Mouse (Mus musculus) midbrain, embryonic 11.5 days (tissue): ENCODE measurements around the gene Klf4. TPM values are rescaled to one million over a fixed set of nuclear protein-coding genes. Genes with fewer than 3 reads are reported as not detected.

ENCODE experiments used
- ATAC-seq: fragments of 200-750 bp; cut with Nextera tagmentation; 2 replicates; pipeline ENCODE4 v1.8.0; 2017; ENCODE audit warnings: moderate TSS enrichment, moderate library complexity; ENCODE audit not compliant: low FRiP score
- DNase-seq: peaks from one replicate; pipeline ENCODE4 v3.0.0; 2015; ENCODE audit warnings: low spot score; ENCODE audit errors: missing footprints
- H3K27ac ChIP-seq: fragments of 300-500 bp; sonication (generic); 2 replicates; pipeline ENCODE4 v1.5.1; 2014; ENCODE audit warnings: low read depth, low read length
- H3K27me3 ChIP-seq: fragments of 300-500 bp; sonication (generic); 2 replicates; pipeline ENCODE4 v1.6.1; 2014; ENCODE audit warnings: mild to moderate bottlenecking, low read length, moderate library complexity, mixed read lengths; ENCODE audit not compliant: control insufficient read depth, insufficient read depth
- H3K36me3 ChIP-seq: fragments of 300-500 bp; sonication (generic); 2 replicates; pipeline ENCODE4 v1.6.1; 2014; ENCODE audit warnings: mild to moderate bottlenecking, low read length, moderate library complexity, mixed read lengths; ENCODE audit not compliant: control insufficient read depth, insufficient read depth
- H3K4me1 ChIP-seq: fragments of 300-500 bp; sonication (generic); 2 replicates; pipeline ENCODE4 v1.6.1; 2014; ENCODE audit warnings: low read length; ENCODE audit not compliant: control insufficient read depth, insufficient read depth
- H3K4me2 ChIP-seq: fragments of 300-500 bp; sonication (generic); 2 replicates; pipeline ENCODE4 v1.6.1; 2014; ENCODE audit warnings: mild to moderate bottlenecking, moderate library complexity
- H3K4me3 ChIP-seq: fragments of 300-500 bp; sonication (generic); 2 replicates; pipeline ENCODE4 v1.5.1; 2014; ENCODE audit warnings: low read depth, low read length
- H3K9ac ChIP-seq: fragments of 300-500 bp; sonication (generic); 2 replicates; pipeline ENCODE4 v1.6.1; 2014; ENCODE audit warnings: low read length
- H3K9me3 ChIP-seq: fragments of 300-500 bp; sonication (generic); 2 replicates; pipeline ENCODE4 v1.6.1; 2016; ENCODE audit warnings: low read length; ENCODE audit not compliant: control insufficient read depth
- WGBS: fragments of 180-500 bp; shearing (Covaris S2); extraction: QIAGEN DNeasy Blood & Tissue Kit; methylation state at CpG from one replicate; pipeline ENCODE4 v1.1.7; 2014; 5-methylcytosine and 5-hydroxymethylcytosine counted together
- polyA plus RNA-seq: library from polyadenylated mRNA; unstranded; fragments of >200 nt; fragmentation: Nextera tagmentation; extraction: Ambion mirVana; gene quantifications from 2 replicates; pipeline ENCODE4 v1.2.1, GENCODE M21; 2014

Klf4 gene
- polyA plus RNA-seq, 1 experiment from 2014 or later, result 1.7 TPM

- no peak for DNase-seq
- 75% methylated on average over 2 of the region's 2 CpGs for WGBS
Measured at GRCm38 (mm10) chr4:55511389-55511788, 20.9 kb downstream of the Klf4 start.

GRCm38 (mm10) chr4:55508712-55509111 is 23.6 kb downstream of the Klf4 start:
- no peak overlapping the region for H3K27ac ChIP-seq
- no peak overlapping the region for H3K9ac ChIP-seq
- H3K4me1 ChIP-seq, result no peaks in the 10 kb centered on the region
- no peak overlapping the region for H3K4me2 ChIP-seq
- H3K36me3 ChIP-seq, result no peaks in the 10 kb centered on the region
- H3K9me3 ChIP-seq, result no peaks in the 10 kb centered on the region
- H3K4me3 ChIP-seq, result no peak overlapping the region
- DNase-seq (no peak), ATAC-seq (no peak)
- H3K27me3 ChIP-seq, result no peaks in the 10 kb centered on the region
- WGBS, result 84% methylated on average over 7 of the region's 7 CpGs

More at GRCm38 (mm10) chr4:55511389-55511788, 20.9 kb downstream of the Klf4 start:
- Histone ChIP-seq H3K9ac (no peak overlapping the region), H3K4me2 (no peak overlapping the region), H3K9me3 (no peaks in the 10 kb centered on the region), H3K27ac (no peak overlapping the region), H3K36me3 (no peaks in the 10 kb centered on the region), H3K4me1 (peaks cover 3% of the 10 kb centered on the region; the same call in 1 of the 2 replicates), H3K27me3 (peaks cover 3% of the 10 kb centered on the region; the same call in 1 of the 2 replicates), H3K4me3 (no peak overlapping the region)
- no peak for ATAC-seq

DNA sequence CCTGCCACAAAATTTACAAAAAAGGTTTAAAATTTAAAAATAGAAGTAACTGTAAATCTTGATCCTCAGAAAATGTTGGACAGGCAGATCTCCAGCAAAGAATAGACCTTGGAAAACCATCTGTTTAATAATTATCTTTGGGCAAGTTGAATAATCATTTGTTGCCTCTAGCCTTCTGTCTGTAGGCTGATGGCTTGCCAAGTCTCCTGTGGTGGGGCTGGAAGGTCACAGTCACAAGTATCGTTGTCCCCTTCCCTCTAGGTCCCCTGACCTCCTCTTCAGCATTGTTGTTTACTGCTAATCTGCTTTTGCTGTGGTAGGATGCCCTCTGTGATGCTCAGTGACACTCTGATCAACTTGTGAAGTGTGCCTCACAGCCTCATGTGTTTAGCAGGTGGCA is 33.6 kb downstream of the Klf4 start:
- WGBS, result 67% methylated on average over 1 of the region's 1 CpGs
- no peaks in the 10 kb centered on the region for H3K4me1 ChIP-seq
- H3K27ac ChIP-seq, result no peak overlapping the region
- no peak for DNase-seq
- H3K9me3 ChIP-seq, result no peaks in the 10 kb centered on the region
- H3K4me3 ChIP-seq, result no peak overlapping the region
- H3K9ac ChIP-seq, result no peak overlapping the region
- H3K36me3 ChIP-seq, result no peaks in the 10 kb centered on the region
- no peak for ATAC-seq
- H3K4me2 ChIP-seq, result no peak overlapping the region
- H3K27me3 ChIP-seq, result no peaks in the 10 kb centered on the region

DNA sequence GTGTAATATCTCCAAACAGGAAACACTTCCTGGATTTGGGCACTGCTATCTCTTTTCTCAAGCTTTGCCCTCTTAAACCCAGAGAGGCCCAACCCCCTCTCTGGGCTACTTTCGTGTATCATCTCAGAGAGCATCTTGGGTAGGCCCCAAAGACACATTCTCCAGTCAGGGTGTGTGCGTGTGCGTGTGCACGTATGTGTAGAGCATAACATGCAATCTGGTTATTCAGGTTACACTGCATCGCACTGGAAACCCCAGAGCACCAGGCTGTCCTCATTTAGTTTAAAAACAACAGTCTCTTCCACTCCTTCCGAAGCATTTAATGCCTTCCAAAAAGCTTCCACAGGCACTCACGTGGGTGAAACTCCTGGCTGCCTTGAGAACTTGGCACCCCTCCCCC is 35.9 kb downstream of the Klf4 start:
- H3K27ac ChIP-seq, result no peak overlapping the region
- H3K4me3 ChIP-seq, result no peak overlapping the region
- no peak overlapping the region for H3K4me2 ChIP-seq
- DNase-seq (no peak), ATAC-seq (no peak)
- H3K9ac ChIP-seq, result no peak overlapping the region
- no peaks in the 10 kb centered on the region for H3K9me3 ChIP-seq
- no peaks in the 10 kb centered on the region for H3K36me3 ChIP-seq
- 83% methylated on average over 7 of the region's 7 CpGs for WGBS
- H3K4me1 ChIP-seq, result no peaks in the 10 kb centered on the region
- no peaks in the 10 kb centered on the region for H3K27me3 ChIP-seq

DNA sequence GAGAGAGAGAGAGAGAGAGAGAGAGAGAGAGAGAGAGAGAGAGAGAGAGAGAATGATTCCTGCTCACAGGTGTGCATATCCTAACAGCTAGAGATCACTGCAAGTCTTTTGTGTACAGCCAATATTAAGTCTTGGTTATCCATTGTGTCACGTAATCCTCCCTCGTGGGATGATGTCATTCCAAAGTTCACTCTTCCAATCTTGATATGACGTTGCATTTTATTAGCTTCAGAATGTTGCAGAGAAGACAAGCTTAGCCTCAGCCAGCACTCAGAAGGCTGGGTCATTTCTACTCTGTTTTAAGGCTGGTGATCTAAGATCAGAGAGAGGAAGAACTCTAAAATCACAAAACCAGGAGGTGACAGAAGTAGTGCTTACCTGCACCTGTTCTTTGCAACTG is 39.0 kb downstream of the Klf4 start:
- Histone ChIP-seq H3K36me3 (no peaks in the 10 kb centered on the region), H3K4me1 (no peaks in the 10 kb centered on the region), H3K27me3 (no peaks in the 10 kb centered on the region), H3K9ac (no peak overlapping the region), H3K4me3 (no peak overlapping the region), H3K9me3 (no peaks in the 10 kb centered on the region), H3K4me2 (no peak overlapping the region), H3K27ac (no peak overlapping the region)
- 84% methylated on average over 3 of the region's 3 CpGs for WGBS
- DNase-seq (no peak), ATAC-seq (no peak)

- no peak for DNase-seq
- H3K4me3 ChIP-seq, result no peak overlapping the region
- H3K4me1 ChIP-seq, result no peaks in the 10 kb centered on the region
- H3K27me3 ChIP-seq, result no peaks in the 10 kb centered on the region
- H3K27ac ChIP-seq, result no peak overlapping the region
- no peak overlapping the region for H3K4me2 ChIP-seq
- H3K9me3 ChIP-seq, result no peaks in the 10 kb centered on the region
- no peak for ATAC-seq
- H3K9ac ChIP-seq, result no peak overlapping the region
- no peaks in the 10 kb centered on the region for H3K36me3 ChIP-seq
- WGBS, result 71% methylated on average over 3 of the region's 3 CpGs
Measured at GRCm38 (mm10) chr4:55489328-55489727, 42.9 kb downstream of the Klf4 start.

- no peaks in the 10 kb centered on the region for H3K9me3 ChIP-seq
- 90% methylated on average over 6 of the region's 6 CpGs for WGBS
- H3K27me3 ChIP-seq, result no peaks in the 10 kb centered on the region
- DNase-seq (no peak), ATAC-seq (no peak)
- H3K36me3 ChIP-seq, result no peaks in the 10 kb centered on the region
- H3K27ac ChIP-seq, result no peak overlapping the region
- H3K9ac ChIP-seq, result no peak overlapping the region
- H3K4me3 ChIP-seq, result no peak overlapping the region
- H3K4me2 ChIP-seq, result no peak overlapping the region
- no peaks in the 10 kb centered on the region for H3K4me1 ChIP-seq
Measured at GRCm38 (mm10) chr4:55488604-55489003, 43.7 kb downstream of the Klf4 start.

DNA sequence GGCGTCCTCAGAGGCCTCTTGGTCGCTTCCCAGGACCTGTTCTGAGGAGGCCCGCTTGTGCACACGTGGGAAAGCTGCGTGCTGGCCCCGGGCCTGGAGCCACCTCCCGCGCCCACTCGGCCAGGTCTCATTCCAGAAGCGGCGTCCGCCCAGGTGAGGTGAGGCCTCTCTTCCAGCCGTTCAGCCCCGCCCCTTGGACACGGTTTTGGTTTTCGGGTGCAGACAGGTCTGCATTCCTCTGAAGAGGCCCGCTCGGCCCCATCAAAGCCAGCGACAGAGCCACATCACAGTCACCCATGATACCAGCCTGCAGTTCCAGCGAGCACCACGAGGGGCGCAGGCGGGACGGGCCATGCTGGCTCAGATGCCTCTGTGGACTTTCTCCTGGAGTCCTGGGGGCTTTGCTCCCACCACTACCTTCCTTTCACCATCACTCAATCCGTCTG is 51.9 kb downstream of the Klf4 start:
- Histone ChIP-seq H3K27ac (no peak overlapping the region), H3K36me3 (no peaks in the 10 kb centered on the region), H3K4me1 (peaks cover 3% of the 10 kb centered on the region; the same call in 1 of the 2 replicates), H3K4me2 (peak overlapping the region; percentile 46), H3K9me3 (no peaks in the 10 kb centered on the region), H3K27me3 (no peaks in the 10 kb centered on the region), H3K9ac (peak overlapping the region; percentile 52), H3K4me3 (peak overlapping the region; percentile 18; the same call in 1 of the 2 replicates)
- DNase-seq (peak; percentile 100), ATAC-seq (peak; percentile 64)
- WGBS, result 18% methylated on average over 25 of the region's 25 CpGs

DNA sequence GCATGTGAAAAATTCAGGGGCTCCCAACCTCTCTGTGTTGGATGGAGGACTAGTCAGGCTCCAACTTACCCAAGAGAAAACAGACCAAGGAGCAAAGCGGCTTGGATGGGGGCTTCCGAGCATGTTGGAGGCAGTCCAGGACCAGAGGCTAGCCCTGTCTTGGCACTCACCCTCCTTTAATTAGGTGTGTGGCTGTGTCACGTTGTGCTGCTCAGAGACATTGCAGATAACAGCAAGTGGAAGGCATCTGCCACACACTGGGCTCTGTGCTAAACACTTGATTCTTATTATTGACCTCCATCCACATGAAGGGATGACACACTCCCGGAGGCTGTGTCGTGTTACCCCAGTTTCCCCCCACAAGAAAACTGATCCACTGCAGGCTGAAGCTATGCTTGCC is 53.9 kb downstream of the Klf4 start:
- no peaks in the 10 kb centered on the region for H3K9me3 ChIP-seq
- H3K27me3 ChIP-seq, result no peaks in the 10 kb centered on the region
- no peak for ATAC-seq
- no peak overlapping the region for H3K27ac ChIP-seq
- no peak overlapping the region for H3K4me3 ChIP-seq
- no peak for DNase-seq
- WGBS, result 73% methylated on average over 5 of the region's 5 CpGs
- no peak overlapping the region for H3K4me2 ChIP-seq
- no peaks in the 10 kb centered on the region for H3K36me3 ChIP-seq
- no peak overlapping the region for H3K9ac ChIP-seq
- peaks cover 3% of the 10 kb centered on the region; the same call in 1 of the 2 replicates for H3K4me1 ChIP-seq
